Mouse (Mus musculus) liver, embryonic 11.5 days (tissue): ENCODE data around the gene Faah. TPM values are rescaled to one million over a fixed set of nuclear protein-coding genes. Genes with fewer than 3 reads are reported as not detected.

ENCODE experiments used
- ATAC-seq: fragments of 200-750 bp; cut with Nextera tagmentation; replicated peaks from 2 replicates; pipeline ENCODE4 v1.8.0; 2017; ENCODE audit warnings: moderate number of reproducible peaks, mild to moderate bottlenecking, moderate TSS enrichment, moderate library complexity; ENCODE audit not compliant: low FRiP score
- DNase-seq: peaks from one replicate; pipeline ENCODE4 v3.0.0-alpha.2; 2017; ENCODE audit warnings: low spot score
- H3K27ac ChIP-seq: fragments of 300-500 bp; sonication (generic); 2 replicates; pipeline ENCODE4 v1.5.1; 2014; ENCODE audit warnings: mild to moderate bottlenecking, low read depth, low read length, control low read depth
- H3K27me3 ChIP-seq: fragments of 300-500 bp; sonication (generic); replicated peaks from 2 replicates; pipeline ENCODE4 v1.6.1; 2014; ENCODE audit warnings: low read length, mixed read lengths; ENCODE audit not compliant: control insufficient read depth, insufficient read depth
- H3K36me3 ChIP-seq: fragments of 300-500 bp; sonication (generic); 2 replicates; pipeline ENCODE4 v1.6.1; 2014; ENCODE audit warnings: mild to moderate bottlenecking, low read length, moderate library complexity, mixed read lengths; ENCODE audit not compliant: control insufficient read depth, insufficient read depth
- H3K4me1 ChIP-seq: fragments of 300-500 bp; sonication (generic); replicated peaks from 2 replicates; pipeline ENCODE4 v1.6.1; 2014; ENCODE audit warnings: low read length, mixed read lengths; ENCODE audit not compliant: control insufficient read depth, insufficient read depth
- H3K4me2 ChIP-seq: fragments of 300-500 bp; sonication (generic); 2 replicates; pipeline ENCODE4 v1.6.1; 2014; ENCODE audit warnings: mild to moderate bottlenecking, control low read depth, moderate library complexity
- H3K4me3 ChIP-seq: fragments of 300-500 bp; sonication (generic); 2 replicates; pipeline ENCODE4 v1.5.1; 2014; ENCODE audit warnings: low read depth, low read length, control low read depth
- H3K9ac ChIP-seq: fragments of 300-500 bp; sonication (generic); 2 replicates; pipeline ENCODE4 v1.6.1; 2014; ENCODE audit warnings: low read depth, low read length, control low read depth
- H3K9me3 ChIP-seq: fragments of 300-500 bp; sonication (generic); 2 replicates; pipeline ENCODE4 v1.6.1; 2016; ENCODE audit warnings: low read length, inconsistent platforms, mixed read lengths; ENCODE audit not compliant: control insufficient read depth
- WGBS: fragments of 180-500 bp; shearing (Covaris S2); extraction: QIAGEN DNeasy Blood & Tissue Kit; methylation state at CpG from one replicate; pipeline ENCODE4 v1.1.7; 2014; 5-methylcytosine and 5-hydroxymethylcytosine counted together
- polyA plus RNA-seq: library from polyadenylated mRNA; unstranded; fragments of >200 nt; fragmentation: Nextera tagmentation; extraction: Ambion mirVana; gene quantifications from 2 replicates; pipeline ENCODE4 v1.2.1, GENCODE M21; 2014

Gene Faah
- polyA plus RNA-seq, 1 experiment from 2014 or later: 3.9 TPM

DNA sequence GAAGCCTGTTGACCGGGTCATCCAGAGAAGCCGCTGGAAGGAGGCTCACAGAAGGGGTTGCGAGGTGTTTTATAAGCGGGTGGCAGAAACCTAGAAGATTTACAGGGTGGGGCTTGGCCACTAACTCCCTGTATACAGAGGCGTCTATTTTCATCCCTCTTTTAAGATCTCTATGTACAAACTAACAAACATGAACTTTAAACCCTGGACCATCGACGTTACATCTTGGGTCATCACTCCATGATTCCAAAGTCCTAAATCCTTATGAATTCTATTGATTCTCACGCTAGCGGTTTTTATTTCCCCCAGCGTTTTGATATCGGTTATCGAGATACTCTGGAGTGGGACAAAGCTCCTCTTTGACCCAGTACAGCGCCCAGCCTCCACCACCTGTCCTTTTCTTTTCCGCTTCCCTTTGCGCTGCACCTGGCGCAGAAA lies 845 bp downstream of the Faah start:
- H3K27ac ChIP-seq: no peak overlapping the region
- peak overlapping the region; percentile 61 for H3K4me3 ChIP-seq
- ATAC-seq (peak; percentile 32; the same call in 1 of the 2 replicates), DNase-seq (no peak)
- H3K36me3 ChIP-seq: no peaks in the 10 kb centered on the region
- peak overlapping the region; percentile 91 for H3K4me2 ChIP-seq
- H3K4me1 ChIP-seq: peaks cover 5% of the 10 kb centered on the region; the same call in 1 of the 2 replicates
- 11% methylated on average over 16 of the region's 16 CpGs for WGBS
- H3K27me3 ChIP-seq: peaks cover 54% of the 10 kb centered on the region
- no peaks in the 10 kb centered on the region for H3K9me3 ChIP-seq
- H3K9ac ChIP-seq: no peak overlapping the region

DNA sequence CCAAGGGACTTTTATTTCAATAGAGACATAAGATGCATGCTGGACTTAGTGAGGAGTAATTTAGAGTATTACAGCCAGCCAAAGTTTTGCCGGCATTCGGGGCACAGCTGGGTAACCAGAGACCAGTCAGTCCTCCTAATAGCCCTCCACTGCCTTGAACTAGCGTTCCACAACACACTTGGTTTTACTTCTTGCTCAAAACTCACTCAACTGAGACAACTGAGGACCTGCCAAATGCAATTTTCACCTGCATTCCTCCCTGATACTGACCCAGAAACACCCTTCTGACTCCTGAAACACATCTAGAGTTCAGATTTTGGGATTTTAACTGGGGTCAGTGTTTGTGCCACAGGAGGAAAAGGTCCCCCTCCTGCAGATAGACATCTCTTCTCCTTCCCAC lies 1.3 kb downstream of the Faah start:
- Histone ChIP-seq H3K9me3 (no peaks in the 10 kb centered on the region), H3K27me3 (peaks cover 54% of the 10 kb centered on the region), H3K4me3 (peak overlapping the region; percentile 61), H3K4me1 (peaks cover 5% of the 10 kb centered on the region; the same call in 1 of the 2 replicates), H3K36me3 (no peaks in the 10 kb centered on the region), H3K4me2 (peak overlapping the region; percentile 91), H3K9ac (no peak overlapping the region), H3K27ac (no peak overlapping the region)
- DNase-seq (no peak), ATAC-seq (no peak)
- 51% methylated on average over 3 of the region's 3 CpGs for WGBS

DNA sequence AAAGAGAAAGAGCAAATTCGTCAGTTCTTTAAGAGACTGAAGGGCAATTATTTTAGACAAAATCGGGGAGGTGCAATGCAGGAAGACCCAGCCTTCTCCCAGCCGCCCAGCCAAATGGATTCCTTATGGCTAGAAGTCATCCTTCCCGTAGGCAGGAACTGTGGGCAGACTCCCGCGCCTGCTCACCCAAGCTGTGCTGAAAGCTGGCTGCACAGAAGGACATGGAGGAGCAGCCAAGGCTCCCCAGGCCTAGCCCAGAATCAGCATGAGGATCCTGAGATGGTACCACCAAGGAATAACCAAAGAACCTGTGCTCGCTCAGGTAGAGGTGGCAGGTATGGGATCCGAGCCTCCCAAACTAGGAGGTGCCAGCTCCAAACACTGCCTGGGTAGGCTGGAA lies 1.7 kb downstream of the Faah start:
- H3K4me3 ChIP-seq: no peak overlapping the region
- H3K9ac ChIP-seq: no peak overlapping the region
- peaks cover 5% of the 10 kb centered on the region; the same call in 1 of the 2 replicates for H3K4me1 ChIP-seq
- H3K36me3 ChIP-seq: no peaks in the 10 kb centered on the region
- DNase-seq (no peak), ATAC-seq (no peak)
- H3K27me3 ChIP-seq: peaks cover 54% of the 10 kb centered on the region
- H3K4me2 ChIP-seq: no peak overlapping the region
- H3K27ac ChIP-seq: no peak overlapping the region
- WGBS: 63% methylated on average over 8 of the region's 8 CpGs
- H3K9me3 ChIP-seq: no peaks in the 10 kb centered on the region

DNA sequence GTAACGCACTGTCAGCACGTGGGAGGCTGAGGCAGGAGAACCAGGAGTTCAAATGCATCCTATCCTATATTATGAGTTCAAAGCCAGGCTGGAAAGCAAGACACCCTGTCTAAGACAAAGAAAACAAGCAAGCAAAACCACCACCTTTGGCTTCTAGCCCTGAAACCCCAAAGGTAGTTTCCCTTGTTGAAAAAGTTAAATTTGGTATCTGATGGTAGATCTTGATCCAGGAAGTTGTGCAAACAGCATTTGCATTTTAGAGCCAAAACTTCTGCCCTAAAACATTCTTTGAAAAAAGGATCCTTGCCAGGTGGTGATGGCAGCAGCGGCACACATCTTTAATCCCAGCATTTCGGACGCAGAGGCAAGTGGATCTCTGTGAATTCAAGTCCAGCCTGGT lies 2.2 kb downstream of the Faah start:
- H3K4me2 ChIP-seq: no peak overlapping the region
- H3K9me3 ChIP-seq: no peaks in the 10 kb centered on the region
- ATAC-seq (no peak), DNase-seq (no peak)
- H3K36me3 ChIP-seq: no peaks in the 10 kb centered on the region
- peaks cover 5% of the 10 kb centered on the region; the same call in 1 of the 2 replicates for H3K4me1 ChIP-seq
- H3K27ac ChIP-seq: no peak overlapping the region
- no peak overlapping the region for H3K4me3 ChIP-seq
- no peak overlapping the region for H3K9ac ChIP-seq
- peaks cover 54% of the 10 kb centered on the region for H3K27me3 ChIP-seq
- 81% methylated on average over 5 of the region's 5 CpGs for WGBS

DNA sequence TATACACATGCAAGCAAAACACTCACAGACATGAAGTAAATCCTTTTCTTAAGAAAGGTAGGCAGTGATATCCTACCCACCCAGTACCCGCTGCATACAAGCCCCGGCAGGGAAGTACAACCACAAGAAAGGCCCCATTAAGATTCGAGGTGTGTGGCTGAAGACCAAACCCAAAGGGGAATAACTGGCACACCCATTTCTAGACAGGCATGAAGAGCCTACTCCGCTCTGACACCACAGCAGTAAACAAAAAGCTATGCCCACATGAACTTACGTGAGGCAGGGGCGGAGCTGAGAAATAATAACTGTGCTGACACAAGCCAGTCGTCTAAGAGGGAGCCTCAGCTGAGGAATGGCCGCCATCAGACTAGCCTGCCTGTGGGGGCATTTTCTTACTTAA lies 7.5 kb downstream of the Faah start:
- DNase-seq (no peak), ATAC-seq (no peak)
- 70% methylated on average over 8 of the region's 8 CpGs for WGBS
- Histone ChIP-seq H3K9me3 (no peaks in the 10 kb centered on the region), H3K4me2 (no peak overlapping the region), H3K4me3 (no peak overlapping the region), H3K27me3 (peaks cover 12% of the 10 kb centered on the region), H3K36me3 (no peaks in the 10 kb centered on the region), H3K4me1 (0 out of 2 replicates have a peak, but pooled peaks cover 3% of the 10 kb centered on the region), H3K9ac (no peak overlapping the region), H3K27ac (no peak overlapping the region)

GRCm38 (mm10) chr4:116001206-116001605 lies 16.5 kb downstream of the Faah start:
- H3K4me3 ChIP-seq: no peak overlapping the region
- ATAC-seq (no peak), DNase-seq (no peak)
- H3K4me1 ChIP-seq: no peaks in the 10 kb centered on the region
- no peaks in the 10 kb centered on the region for H3K9me3 ChIP-seq
- H3K27me3 ChIP-seq: peaks cover 2% of the 10 kb centered on the region; the same call in 1 of the 2 replicates
- H3K4me2 ChIP-seq: no peak overlapping the region
- no peaks in the 10 kb centered on the region for H3K36me3 ChIP-seq
- no peak overlapping the region for H3K9ac ChIP-seq
- WGBS: 70% methylated on average over 4 of the region's 4 CpGs
- H3K27ac ChIP-seq: no peak overlapping the region

- Histone ChIP-seq H3K4me2 (no peak overlapping the region), H3K4me1 (no peaks in the 10 kb centered on the region), H3K36me3 (no peaks in the 10 kb centered on the region), H3K27me3 (peaks cover 2% of the 10 kb centered on the region; the same call in 1 of the 2 replicates), H3K27ac (no peak overlapping the region), H3K9me3 (no peaks in the 10 kb centered on the region), H3K4me3 (no peak overlapping the region), H3K9ac (no peak overlapping the region)
- no peak for ATAC-seq
- 38% methylated on average over 6 of the region's 6 CpGs for WGBS
- DNase-seq: no peak
Measured at GRCm38 (mm10) chr4:116000671-116001070, 17.1 kb downstream of the Faah start.

DNA sequence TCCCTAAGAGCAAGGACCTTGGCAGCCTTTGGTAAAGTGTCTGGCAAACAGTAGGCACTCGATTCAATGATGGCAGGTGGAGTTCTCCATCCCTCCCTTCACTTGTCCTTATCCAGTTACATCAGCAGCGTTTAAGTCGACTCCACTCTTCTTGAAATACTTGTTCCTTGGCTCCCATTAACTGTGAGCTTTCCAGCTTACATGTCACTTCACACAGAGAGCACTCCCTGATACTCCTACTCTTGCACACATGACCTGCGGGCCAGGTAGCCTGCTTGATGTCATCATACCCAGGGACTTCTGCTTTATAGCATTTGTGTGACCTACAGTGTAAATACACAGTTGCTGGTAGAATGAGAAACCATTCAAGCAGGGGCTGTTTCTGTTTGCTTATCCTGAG lies 21.0 kb downstream of the Faah start:
- no peak overlapping the region for H3K4me3 ChIP-seq
- no peaks in the 10 kb centered on the region for H3K9me3 ChIP-seq
- H3K27me3 ChIP-seq: peaks cover 6% of the 10 kb centered on the region; the same call in 1 of the 2 replicates
- no peak overlapping the region for H3K9ac ChIP-seq
- H3K27ac ChIP-seq: no peak overlapping the region
- H3K4me1 ChIP-seq: no peaks in the 10 kb centered on the region
- DNase-seq (no peak), ATAC-seq (no peak)
- 63% methylated on average over 4 of the region's 4 CpGs for WGBS
- H3K4me2 ChIP-seq: no peak overlapping the region
- no peaks in the 10 kb centered on the region for H3K36me3 ChIP-seq

DNA sequence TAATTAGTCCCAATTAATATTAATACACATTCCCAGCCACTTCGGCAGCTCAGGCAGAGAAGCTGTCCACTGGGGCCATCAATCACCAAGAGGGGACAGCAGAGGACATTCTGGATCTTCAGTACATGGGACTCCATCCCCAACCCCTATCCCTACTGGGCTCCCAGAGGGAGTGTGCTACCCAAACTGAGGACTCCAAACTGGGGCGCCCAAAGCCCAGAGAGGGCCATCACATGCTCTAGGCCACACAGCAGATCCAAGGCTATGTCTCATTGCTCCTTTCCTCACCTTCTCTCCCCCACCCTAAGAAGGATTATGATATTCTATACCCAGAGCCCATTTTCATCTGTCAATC lies 22.4 kb downstream of the Faah start:
- Histone ChIP-seq H3K27me3 (peaks cover 6% of the 10 kb centered on the region; the same call in 1 of the 2 replicates), H3K27ac (no peak overlapping the region), H3K4me1 (no peaks in the 10 kb centered on the region), H3K9ac (no peak overlapping the region), H3K4me3 (no peak overlapping the region), H3K36me3 (no peaks in the 10 kb centered on the region), H3K9me3 (0 out of 2 replicates have a peak, but pooled peaks cover 3% of the 10 kb centered on the region), H3K4me2 (no peak overlapping the region)
- no peak for ATAC-seq
- WGBS: 72% methylated on average over 2 of the region's 2 CpGs
- no peak for DNase-seq
